ENCODE assay signal across 1 mouse cellular context in genomic region chr17:32298125-32298524, GRCm38 (mm10).
TF ChIP-seq lines count a peak whose summit lies in the region.

No protein-coding gene starts in this region.

TF ChIP-seq in MEL, 35 proteins besides CTCF, POLR2A, EP300 and RAD21 (continued from another document):
- TF ChIP-seq MAFK (IDR thresholded peaks at IDR 0.05; ENCODE audit: borderline replicate concordance, low read depth, low read length) (no peak), ZC3H11A (IDR thresholded peaks at IDR 0.05; ENCODE audit: low read depth, low read length) (no peak)
